Mouse (Mus musculus) embryonic facial prominence, embryonic 13.5 days (tissue): ENCODE measurements around the gene Clstn3. TPM values are rescaled to one million over a fixed set of nuclear protein-coding genes. Genes with fewer than 3 reads are reported as not detected.
"Not testable (repeated sequence)": the region's sequence is repeated elsewhere in the genome, so short reads cannot be mapped to it uniquely, and the experiment has no call there.

Experiments
- ATAC-seq: fragments of 200-750 bp; cut with Nextera tagmentation; 2 replicates; pipeline ENCODE4 v1.8.0; 2017; ENCODE audit warnings: low read depth; ENCODE audit not compliant: insufficient number of reproducible peaks, insufficient read depth, low FRiP score, low TSS enrichment
- H3K27ac ChIP-seq: fragments of 300-500 bp; sonication (generic); 2 replicates; pipeline ENCODE4 v1.5.1; 2015; ENCODE audit warnings: moderate library complexity, mild to moderate bottlenecking, inconsistent platforms
- H3K27me3 ChIP-seq: fragments of 300-500 bp; sonication (generic); 2 replicates; pipeline ENCODE4 v1.6.1; 2015; ENCODE audit warnings: mild to moderate bottlenecking, inconsistent platforms
- H3K36me3 ChIP-seq: fragments of 300-500 bp; sonication (generic); 2 replicates; pipeline ENCODE4 v1.6.1; 2015; ENCODE audit warnings: mild to moderate bottlenecking, inconsistent platforms
- H3K4me1 ChIP-seq: fragments of 300-500 bp; sonication (generic); 2 replicates; pipeline ENCODE4 v1.6.1; 2015; ENCODE audit warnings: inconsistent platforms
- H3K4me2 ChIP-seq: fragments of 300-500 bp; sonication (generic); 2 replicates; pipeline ENCODE4 v1.6.1; 2015; ENCODE audit warnings: moderate library complexity, mild to moderate bottlenecking, inconsistent platforms
- H3K4me3 ChIP-seq: fragments of 300-500 bp; sonication (generic); 2 replicates; pipeline ENCODE4 v1.5.1; 2015; ENCODE audit warnings: mild to moderate bottlenecking, inconsistent platforms
- H3K9ac ChIP-seq: fragments of 300-500 bp; sonication (generic); 2 replicates; pipeline ENCODE4 v1.6.1; 2015; ENCODE audit warnings: mild to moderate bottlenecking, inconsistent platforms
- H3K9me3 ChIP-seq: fragments of 300-500 bp; sonication (generic); 2 replicates; pipeline ENCODE4 v1.6.1; 2016; ENCODE audit warnings: inconsistent platforms
- WGBS: fragments of 180-500 bp; shearing (Covaris S2); methylation state at CpG from one replicate; pipeline ENCODE4 v1.1.7; 2015; ENCODE audit warnings: mixed read lengths; 5-methylcytosine and 5-hydroxymethylcytosine counted together
- polyA plus RNA-seq: library from polyadenylated mRNA; unstranded; fragments of >200 nt; fragmentation: Nextera tagmentation; extraction: Ambion mirVana; gene quantifications from 2 replicates; pipeline ENCODE4 v1.2.1, GENCODE M21; 2015

Gene Clstn3
- polyA plus RNA-seq, 1 experiment from 2014 or later, result 11.6 TPM

GRCm38 (mm10) chr6:124478874-124479572 is 14.4 kb upstream of the Clstn3 start:
- Histone ChIP-seq H3K27me3 (no peaks in the 10 kb centered on the region), H3K36me3 (no peaks in the 10 kb centered on the region), H3K4me1 (peaks cover 5% of the 10 kb centered on the region; the same call in 1 of the 2 replicates), H3K27ac (no peak overlapping the region), H3K4me2 (no peak overlapping the region), H3K4me3 (no peak overlapping the region), H3K9me3 (no peaks in the 10 kb centered on the region), H3K9ac (no peak overlapping the region)
- no peak for ATAC-seq
- WGBS, result 84% methylated on average over 3 of the region's 3 CpGs

DNA sequence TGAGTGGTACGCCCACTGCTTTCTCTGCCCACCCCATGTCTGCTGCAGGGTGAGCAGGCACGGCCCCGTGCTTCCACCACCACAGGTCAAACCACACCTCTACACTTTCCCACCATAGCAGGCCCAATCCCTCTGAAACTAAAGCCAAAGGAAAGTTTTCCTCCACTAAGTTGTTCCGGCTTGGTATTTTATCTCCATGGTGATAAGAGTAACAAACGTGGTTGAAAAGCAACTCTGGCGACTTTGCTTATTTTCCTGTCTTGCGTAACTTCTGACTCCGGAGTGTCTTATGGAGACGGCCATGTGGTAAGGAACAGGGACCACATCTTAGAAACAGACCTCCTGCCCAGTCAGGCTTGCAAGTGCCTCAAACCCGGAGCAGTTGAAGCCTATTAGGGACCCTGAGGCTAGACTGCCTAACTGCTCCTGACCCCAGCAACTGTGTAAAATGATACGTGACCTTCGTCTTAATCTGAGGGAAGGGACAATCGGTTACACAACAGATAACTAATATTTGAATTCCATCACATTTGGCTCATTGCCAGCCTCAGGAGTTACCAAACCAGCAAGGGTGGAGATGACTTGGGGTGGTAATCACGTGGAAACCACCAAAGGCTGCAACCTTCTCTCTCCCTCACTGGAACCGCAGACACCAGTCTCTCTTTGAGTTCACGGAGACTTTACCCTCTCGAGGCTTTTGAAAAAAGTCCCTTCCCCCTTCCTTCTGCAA is 13.5 kb upstream of the Clstn3 start:
- no peak overlapping the region for H3K27ac ChIP-seq
- H3K4me1 ChIP-seq, result peaks cover 5% of the 10 kb centered on the region; the same call in 1 of the 2 replicates
- no peak overlapping the region for H3K4me2 ChIP-seq
- no peak overlapping the region for H3K4me3 ChIP-seq
- H3K36me3 ChIP-seq, result no peaks in the 10 kb centered on the region
- H3K9me3 ChIP-seq, result no peaks in the 10 kb centered on the region
- ATAC-seq, result no peak
- H3K27me3 ChIP-seq, result no peaks in the 10 kb centered on the region
- 48% methylated on average over 17 of the region's 17 CpGs for WGBS
- no peak overlapping the region for H3K9ac ChIP-seq

DNA sequence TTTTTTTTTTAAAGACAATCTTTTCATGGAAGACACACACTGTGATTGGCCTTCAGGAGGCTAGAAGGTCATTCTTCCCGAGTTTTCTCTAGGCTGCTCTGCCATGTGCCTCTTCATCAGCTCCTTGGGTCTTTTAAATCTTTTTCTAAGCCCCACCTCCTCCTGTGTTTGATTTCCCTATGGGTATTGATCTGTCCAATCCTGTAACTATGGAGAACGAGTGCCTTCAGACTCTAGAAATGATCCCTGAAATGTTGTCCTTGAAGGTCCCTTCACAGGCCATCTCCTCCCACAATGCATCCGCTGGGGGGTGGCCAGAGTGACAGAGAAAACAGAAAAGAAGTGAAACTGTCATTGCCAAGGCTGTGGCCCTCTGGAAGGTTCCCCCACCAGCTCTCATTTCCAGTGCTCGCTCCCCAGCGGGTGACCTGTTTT is 12.6 kb upstream of the Clstn3 start:
- WGBS, result 68% methylated on average over 5 of the region's 5 CpGs
- H3K27ac ChIP-seq, result no peak overlapping the region

GRCm38 (mm10) chr6:124476796-124477195 is 12.2 kb upstream of the Clstn3 start:
- Histone ChIP-seq H3K27me3 (no peaks in the 10 kb centered on the region), H3K27ac (no peak overlapping the region), H3K4me3 (no peak overlapping the region), H3K9ac (no peak overlapping the region), H3K4me1 (peaks cover 5% of the 10 kb centered on the region; the same call in 1 of the 2 replicates), H3K36me3 (no peaks in the 10 kb centered on the region), H3K9me3 (no peaks in the 10 kb centered on the region), H3K4me2 (no peak overlapping the region)
- 85% methylated on average over 11 of the region's 11 CpGs for WGBS
- ATAC-seq, result no peak

More for the DNA sequence above, 12.6 kb upstream of the Clstn3 start:
- Histone ChIP-seq H3K27me3 (no peaks in the 10 kb centered on the region), H3K36me3 (no peaks in the 10 kb centered on the region), H3K9ac (no peak overlapping the region), H3K9me3 (no peaks in the 10 kb centered on the region), H3K4me3 (no peak overlapping the region), H3K4me1 (peaks cover 5% of the 10 kb centered on the region; the same call in 1 of the 2 replicates), H3K4me2 (no peak overlapping the region)
- no peak for ATAC-seq

DNA sequence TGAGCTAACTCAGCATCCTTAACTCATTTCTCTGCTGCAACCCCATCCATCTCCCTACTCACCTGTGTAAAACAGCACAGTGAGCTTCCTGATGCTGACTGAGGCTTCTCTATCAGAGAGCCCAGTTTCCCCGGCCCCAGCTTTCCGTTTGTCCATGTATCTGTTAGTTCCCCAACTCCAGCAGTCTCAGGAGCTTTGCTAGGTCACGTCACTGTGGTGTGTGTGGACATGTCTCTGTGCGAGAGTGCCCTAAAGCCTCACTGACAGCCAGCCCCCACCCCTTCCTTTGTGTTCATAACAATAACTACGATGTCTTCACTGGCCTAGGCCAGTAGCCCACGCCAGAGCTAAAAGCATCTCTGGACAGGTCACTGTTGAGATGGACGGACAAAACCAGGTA is 11.6 kb upstream of the Clstn3 start:
- Histone ChIP-seq H3K4me3 (no peak overlapping the region), H3K27ac (no peak overlapping the region), H3K9me3 (no peaks in the 10 kb centered on the region), H3K4me1 (peaks cover 5% of the 10 kb centered on the region; the same call in 1 of the 2 replicates), H3K27me3 (no peaks in the 10 kb centered on the region), H3K36me3 (no peaks in the 10 kb centered on the region), H3K9ac (no peak overlapping the region), H3K4me2 (no peak overlapping the region)
- ATAC-seq, result no peak
- WGBS, result 87% methylated on average over 7 of the region's 7 CpGs

GRCm38 (mm10) chr6:124475335-124476075 is 10.9 kb upstream of the Clstn3 start:
- H3K9me3 ChIP-seq, H3K4me2 ChIP-seq, H3K27me3 ChIP-seq, H3K9ac ChIP-seq, H3K4me3 ChIP-seq, H3K4me1 ChIP-seq, H3K36me3 ChIP-seq, H3K27ac ChIP-seq, ATAC-seq: not testable (repeated sequence)
- WGBS, result 91% methylated on average over 8 of the region's 11 CpGs

DNA sequence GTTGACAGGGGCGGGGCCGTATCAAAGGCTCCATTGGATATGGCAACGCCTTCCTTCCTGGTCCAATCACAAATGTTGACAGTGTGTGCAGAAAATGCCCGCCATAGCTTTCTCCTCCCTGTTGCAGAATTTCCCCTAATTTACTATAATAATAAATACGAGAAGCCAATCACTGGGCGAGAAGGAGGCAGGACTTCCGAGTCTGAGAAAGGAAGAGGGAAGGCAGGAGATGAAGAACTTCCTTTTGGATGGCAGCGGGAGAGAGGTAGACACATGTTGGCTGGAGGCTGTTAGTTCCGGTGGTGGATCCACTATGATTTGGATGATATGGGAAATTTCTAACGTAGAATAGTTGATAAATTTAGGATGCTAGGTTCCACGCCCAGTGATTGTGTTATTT is 10.0 kb upstream of the Clstn3 start:
- WGBS, result 76% methylated on average over 11 of the region's 11 CpGs
- peaks cover 5% of the 10 kb centered on the region; the same call in 1 of the 2 replicates for H3K4me1 ChIP-seq
- H3K4me3 ChIP-seq, result no peak overlapping the region
- H3K4me2 ChIP-seq, result no peak overlapping the region
- H3K27ac ChIP-seq, result no peak overlapping the region
- no peaks in the 10 kb centered on the region for H3K9me3 ChIP-seq
- no peak for ATAC-seq
- no peak overlapping the region for H3K9ac ChIP-seq
- H3K27me3 ChIP-seq, result no peaks in the 10 kb centered on the region
- H3K36me3 ChIP-seq, result no peaks in the 10 kb centered on the region

- ATAC-seq, result no peak
- Histone ChIP-seq H3K4me3 (no peak overlapping the region), H3K4me1 (no peaks in the 10 kb centered on the region), H3K27me3 (no peaks in the 10 kb centered on the region), H3K9me3 (no peaks in the 10 kb centered on the region), H3K9ac (no peak overlapping the region), H3K4me2 (no peak overlapping the region), H3K27ac (no peak overlapping the region), H3K36me3 (no peaks in the 10 kb centered on the region)
- 41% methylated on average over 6 of the region's 6 CpGs for WGBS
These were observed 8.2 kb upstream of the Clstn3 start for GRCm38 (mm10) chr6:124472801-124473200.

GRCm38 (mm10) chr6:124471783-124472638 is 7.4 kb upstream of the Clstn3 start:
- H3K36me3 ChIP-seq, H3K27me3 ChIP-seq, H3K9ac ChIP-seq, H3K27ac ChIP-seq, H3K4me3 ChIP-seq, H3K4me1 ChIP-seq, ATAC-seq, H3K4me2 ChIP-seq, H3K9me3 ChIP-seq: not testable (repeated sequence)
- WGBS, result 83% methylated on average over 6 of the region's 6 CpGs

GRCm38 (mm10) chr6:124471121-124471520 is 6.5 kb upstream of the Clstn3 start:
- ATAC-seq, result no peak
- 85% methylated on average over 3 of the region's 3 CpGs for WGBS
- H3K9me3 ChIP-seq, result no peaks in the 10 kb centered on the region
- no peak overlapping the region for H3K4me2 ChIP-seq
- H3K36me3 ChIP-seq, result no peaks in the 10 kb centered on the region
- no peaks in the 10 kb centered on the region for H3K4me1 ChIP-seq
- no peak overlapping the region for H3K4me3 ChIP-seq
- H3K27me3 ChIP-seq, result no peaks in the 10 kb centered on the region
- no peak overlapping the region for H3K27ac ChIP-seq
- no peak overlapping the region for H3K9ac ChIP-seq

- Histone ChIP-seq H3K27me3 (peaks cover 6% of the 10 kb centered on the region; the same call in 1 of the 2 replicates), H3K9ac (no peak overlapping the region), H3K36me3 (no peaks in the 10 kb centered on the region), H3K27ac (no peak overlapping the region), H3K9me3 (no peaks in the 10 kb centered on the region), H3K4me1 (peaks cover 15% of the 10 kb centered on the region), H3K4me3 (no peak overlapping the region), H3K4me2 (no peak overlapping the region)
- no peak for ATAC-seq
- 69% methylated on average over 6 of the region's 6 CpGs for WGBS
These were observed 1.1 kb upstream of the Clstn3 start for GRCm38 (mm10) chr6:124465729-124466128.
